In genomic region chr10:63985576-63985975, GRCm38 (mm10) we compare ENCODE assay signal across 23 mouse cellular contexts. TPM values are rescaled to one million over a fixed set of nuclear protein-coding genes. Genes with fewer than 3 reads are reported as not detected.
"Had no signal": no experiment of that assay in that cellular context is flagged by ENCODE, and none has a peak within 500 bp of the region (broad histone marks: within the 10 kb centered on the region; RNA-seq: fewer than 3 reads in every experiment).

No protein-coding gene starts in this region.

- H3K9me3 ChIP-seq: limb, embryonic 10.5 days; limb, embryonic 13.5 days; liver, embryonic 15.5 days; lung, embryonic 15.5 days; midbrain, embryonic 10.5 days; midbrain, embryonic 13.5 days had no signal

- H3K4me3 ChIP-seq: layer of hippocampus, adult 2 months; limb, embryonic 10.5 days; limb, embryonic 13.5 days; liver, embryonic 12.5 days; liver, embryonic 15.5 days; lung, embryonic 15.5 days; megakaryocyte, embryonic 14.5 days; midbrain, embryonic 10.5 days; midbrain, embryonic 13.5 days had no signal

- H3K27ac ChIP-seq: layer of hippocampus, adult 2 months; limb, embryonic 10.5 days; limb, embryonic 13.5 days; liver, embryonic 12.5 days; liver, embryonic 15.5 days; lung, embryonic 15.5 days; midbrain, embryonic 10.5 days; midbrain, embryonic 13.5 days had no signal

- ATAC-seq: liver, embryonic 12.5 days; midbrain, embryonic 13.5 days; midbrain, embryonic 16.5 days had no signal

- H3K4me1 ChIP-seq: limb, embryonic 10.5 days; limb, embryonic 13.5 days; liver, embryonic 12.5 days; liver, embryonic 15.5 days; lung, embryonic 15.5 days; megakaryocyte, embryonic 14.5 days; midbrain, embryonic 10.5 days; midbrain, embryonic 13.5 days had no signal

- H3K27me3 ChIP-seq: limb, embryonic 13.5 days; liver, embryonic 12.5 days; liver, embryonic 15.5 days; lung, embryonic 15.5 days; megakaryocyte, embryonic 14.5 days; midbrain, embryonic 13.5 days had no signal

- H3K36me3 ChIP-seq: limb, embryonic 10.5 days; limb, embryonic 13.5 days; liver, embryonic 12.5 days; liver, embryonic 15.5 days; lung, embryonic 15.5 days; midbrain, embryonic 10.5 days; midbrain, embryonic 13.5 days had no signal

- H3K9ac ChIP-seq: limb, embryonic 13.5 days; liver, embryonic 12.5 days; liver, embryonic 15.5 days; lung, embryonic 15.5 days; midbrain, embryonic 13.5 days had no signal

- DNase-seq: kidney, adult 9 months; kidney, postnatal 14 days; kidney, postnatal 4 days; liver; lung, adult 18-20 months; lung, postnatal 10 days; lung, postnatal 36 days; thymus, adult 2 months; thymus, postnatal 14 days; thymus, postnatal 4 days had no signal

- H3K4me2 ChIP-seq: limb, embryonic 13.5 days; liver, embryonic 12.5 days; liver, embryonic 15.5 days; lung, embryonic 15.5 days; midbrain, embryonic 13.5 days had no signal

RNA-seq across cellular contexts. Expression of gene Gm10118, which starts 58.3 kb away (rescaled TPM):
- polyA plus RNA-seq: kidney, embryonic 16.5 days; limb, embryonic 10.5 days; liver, embryonic 12.5 days; liver, embryonic 15.5 days; midbrain, embryonic 10.5 days; small intestine, adult 2 months; spleen, adult 2 months; thymus, adult 2 months had no signal
